Mouse (Mus musculus): ENCODE results near the gene 2010111I01Rik.

GRCm38 (mm10) chr13:63258167-63258582 is 293.5 kb downstream of the 2010111I01Rik start:
- TF ChIP-seq CTCF (conservative IDR thresholded peaks at IDR 0.05; ENCODE audit: insufficient read depth, insufficient read length, low read depth, low read length) (0 out of 2 replicates have a peak, but pooled peaks have one; percentile 11), POLR2A (IDR thresholded peaks at IDR 0.05; ENCODE audit: low read depth, low read length) (no peak)

Data from kidney, adult 2 months (tissue).